Mouse (Mus musculus): ENCODE data around the gene Sorbs2. TPM values are rescaled to one million over a fixed set of nuclear protein-coding genes. Genes with fewer than 3 reads are reported as not detected.

The Sorbs2 gene
- 100 to 1,000 TPM; 150 to 200 TPM for total RNA-seq (2021)

- peak; percentile 15 to 30 for DNase-seq (ENCODE audit: extremely low spot score in 1 of 2, low spot score in 1 of 2)
Observed at GRCm38 (mm10) chr8:45507634-45508321, at the start of gene Sorbs2. TSS of gene Sorbs2 (plus strand) at chr8:45507788.

GRCm38 (mm10) chr8:45457874-45458273, 49.7 kb upstream of the Sorbs2 start:
- DNase-seq (ENCODE audit: extremely low spot score in 1 of 2, low spot score in 1 of 2): no peak

- no peak for DNase-seq (ENCODE audit: extremely low spot score in 1 of 2, low spot score in 1 of 2)
Observed at GRCm38 (mm10) chr8:45469006-45469405, 38.6 kb upstream of the Sorbs2 start.

GRCm38 (mm10) chr8:45469507-45470178, 37.9 kb upstream of the Sorbs2 start:
- DNase-seq (ENCODE audit: extremely low spot score in 1 of 2, low spot score in 1 of 2): no peak

GRCm38 (mm10) chr8:45480886-45481285, 26.7 kb upstream of the Sorbs2 start:
- no peak for DNase-seq (ENCODE audit: extremely low spot score in 1 of 2, low spot score in 1 of 2)

- no peak for DNase-seq (ENCODE audit: extremely low spot score in 1 of 2, low spot score in 1 of 2)
Observed at GRCm38 (mm10) chr8:45486281-45486680, 21.3 kb upstream of the Sorbs2 start.

- DNase-seq (ENCODE audit: extremely low spot score in 1 of 2, low spot score in 1 of 2): no peak
Observed at GRCm38 (mm10) chr8:45503971-45504370, 3.6 kb upstream of the Sorbs2 start.

GRCm38 (mm10) chr8:45506376-45506775, 1.2 kb upstream of the Sorbs2 start:
- no peak for DNase-seq (ENCODE audit: extremely low spot score in 1 of 2, low spot score in 1 of 2)

- no peak for DNase-seq (ENCODE audit: extremely low spot score in 1 of 2, low spot score in 1 of 2)
Observed at GRCm38 (mm10) chr8:45507277-45507633, 333 bp upstream of the Sorbs2 start.

GRCm38 (mm10) chr8:45508521-45509104, 1.0 kb downstream of the Sorbs2 start:
- no peak for DNase-seq (ENCODE audit: extremely low spot score in 1 of 2, low spot score in 1 of 2)

GRCm38 (mm10) chr8:45512369-45512768, 4.8 kb downstream of the Sorbs2 start:
- DNase-seq (ENCODE audit: extremely low spot score in 1 of 2, low spot score in 1 of 2): no peak

GRCm38 (mm10) chr8:45521595-45521994, 14.0 kb downstream of the Sorbs2 start:
- DNase-seq (ENCODE audit: extremely low spot score in 1 of 2, low spot score in 1 of 2): no peak

- no peak for DNase-seq (ENCODE audit: extremely low spot score in 1 of 2, low spot score in 1 of 2)
Observed at GRCm38 (mm10) chr8:45527708-45528107, 20.1 kb downstream of the Sorbs2 start.

- no peak for DNase-seq (ENCODE audit: extremely low spot score in 1 of 2, low spot score in 1 of 2)
Observed at GRCm38 (mm10) chr8:45528890-45529289, 21.3 kb downstream of the Sorbs2 start.

- DNase-seq (ENCODE audit: extremely low spot score in 1 of 2, low spot score in 1 of 2): no peak
Observed at GRCm38 (mm10) chr8:45536578-45536977, 29.0 kb downstream of the Sorbs2 start.

- no peak for DNase-seq (ENCODE audit: extremely low spot score in 1 of 2, low spot score in 1 of 2)
Observed at GRCm38 (mm10) chr8:45540513-45540912, 32.9 kb downstream of the Sorbs2 start.

GRCm38 (mm10) chr8:45552175-45552574, 44.6 kb downstream of the Sorbs2 start:
- DNase-seq (ENCODE audit: extremely low spot score in 1 of 2, low spot score in 1 of 2): no peak

- no peak for DNase-seq (ENCODE audit: extremely low spot score in 1 of 2, low spot score in 1 of 2)
Observed at GRCm38 (mm10) chr8:45554627-45555026, 47.0 kb downstream of the Sorbs2 start.

GRCm38 (mm10) chr8:45557936-45558335, 50.3 kb downstream of the Sorbs2 start:
- no peak for DNase-seq (ENCODE audit: extremely low spot score in 1 of 2, low spot score in 1 of 2)

GRCm38 (mm10) chr8:45558426-45558825, 50.8 kb downstream of the Sorbs2 start:
- no peak for DNase-seq (ENCODE audit: extremely low spot score in 1 of 2, low spot score in 1 of 2)

GRCm38 (mm10) chr8:45559176-45559820, 51.7 kb downstream of the Sorbs2 start:
- no peak for DNase-seq (ENCODE audit: extremely low spot score in 1 of 2, low spot score in 1 of 2)

All from layer of hippocampus, postnatal 25 days (tissue).